Mouse (Mus musculus): ENCODE results near the gene Tspan4.

- TF ChIP-seq EP300 (IDR thresholded peaks at IDR 0.05; ENCODE audit: low read depth) (no peak), CTCF (IDR thresholded peaks at IDR 0.05; ENCODE audit: low read depth) (no peak)
These were observed 880 bp upstream of the Tspan4 start for GRCm38 (mm10) chr7:141474160-141474559.
